Mouse (Mus musculus): ENCODE data around the gene Dip2b.
"Not testable (repeated sequence)": the region's sequence is repeated elsewhere in the genome, so short reads cannot be mapped to it uniquely, and the experiment has no call there.

Gene Dip2b

DNA sequence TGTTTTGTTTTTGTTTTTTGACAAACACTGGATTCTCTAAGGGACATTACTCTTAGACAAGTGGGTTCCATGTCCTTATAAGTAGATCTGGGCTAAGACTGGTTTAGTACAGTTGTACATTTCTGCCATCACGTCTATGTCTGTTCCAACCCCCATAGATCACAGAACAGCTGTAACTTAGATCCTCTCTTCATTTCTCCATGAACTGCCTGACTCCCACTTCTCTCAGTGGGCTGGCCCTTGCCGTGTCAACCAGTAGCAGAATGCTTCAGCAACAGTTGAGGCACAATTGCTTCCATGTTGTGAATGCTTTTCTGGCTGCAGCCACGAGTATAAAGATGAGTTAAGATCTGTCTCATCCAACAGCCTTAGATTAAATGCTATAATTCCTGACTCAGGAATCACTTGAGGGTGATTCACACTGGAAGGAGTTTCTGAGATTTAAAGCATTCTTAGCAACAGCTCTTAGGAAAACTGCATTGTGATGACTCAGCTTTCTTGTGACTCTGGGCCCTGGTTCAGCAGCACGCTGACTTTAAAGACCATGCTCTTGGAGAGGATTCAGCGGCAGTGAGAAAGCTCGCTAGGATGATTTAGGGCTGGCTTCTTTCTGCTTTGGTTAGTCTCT lies 212.8 kb downstream of the Dip2b start:
- in situ Hi-C loops (cut with MboI, MseI): no loop called here

DNA sequence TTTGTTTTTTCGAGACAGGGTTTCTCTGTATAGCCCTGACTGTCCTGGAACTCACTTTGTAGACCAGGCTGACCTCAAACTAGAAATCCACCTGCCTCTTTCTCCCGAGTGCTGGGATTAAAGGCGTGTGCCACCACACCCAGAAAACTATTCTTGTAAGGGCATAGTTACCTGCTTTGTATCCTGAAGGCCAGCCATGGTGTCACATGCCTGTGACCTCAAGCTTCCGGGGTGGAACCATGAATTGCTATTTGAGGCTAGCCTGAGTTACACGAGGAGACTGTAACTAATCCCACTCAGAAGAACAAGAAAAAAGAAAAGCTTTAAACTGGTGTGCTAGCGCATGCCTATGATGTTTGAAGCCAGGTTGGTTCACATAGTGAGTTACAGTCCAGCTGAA lies 217.9 kb downstream of the Dip2b start:
- in situ Hi-C loops (cut with MboI, MseI): no loop called here

DNA sequence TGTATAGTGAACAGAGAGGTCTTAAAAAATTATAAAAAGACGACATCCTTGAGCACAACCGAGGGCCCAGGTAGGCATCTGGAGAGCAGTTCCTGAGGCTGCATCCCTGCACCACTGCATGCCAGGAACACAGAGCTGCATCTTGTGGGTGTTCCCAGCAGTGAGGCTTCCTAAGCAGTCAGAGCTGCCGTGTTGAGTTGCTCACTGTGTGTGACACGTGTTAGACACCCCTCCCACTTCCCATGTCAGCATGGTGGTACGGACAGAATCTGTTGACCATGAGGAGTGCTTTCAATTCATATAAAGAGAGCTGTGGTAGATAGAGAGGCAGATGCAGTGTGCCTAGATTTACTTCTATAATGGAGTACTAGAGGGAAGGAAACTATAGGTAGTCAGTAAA lies 218.8 kb downstream of the Dip2b start:
- in situ Hi-C loops (cut with MboI, MseI): no loop called here

DNA sequence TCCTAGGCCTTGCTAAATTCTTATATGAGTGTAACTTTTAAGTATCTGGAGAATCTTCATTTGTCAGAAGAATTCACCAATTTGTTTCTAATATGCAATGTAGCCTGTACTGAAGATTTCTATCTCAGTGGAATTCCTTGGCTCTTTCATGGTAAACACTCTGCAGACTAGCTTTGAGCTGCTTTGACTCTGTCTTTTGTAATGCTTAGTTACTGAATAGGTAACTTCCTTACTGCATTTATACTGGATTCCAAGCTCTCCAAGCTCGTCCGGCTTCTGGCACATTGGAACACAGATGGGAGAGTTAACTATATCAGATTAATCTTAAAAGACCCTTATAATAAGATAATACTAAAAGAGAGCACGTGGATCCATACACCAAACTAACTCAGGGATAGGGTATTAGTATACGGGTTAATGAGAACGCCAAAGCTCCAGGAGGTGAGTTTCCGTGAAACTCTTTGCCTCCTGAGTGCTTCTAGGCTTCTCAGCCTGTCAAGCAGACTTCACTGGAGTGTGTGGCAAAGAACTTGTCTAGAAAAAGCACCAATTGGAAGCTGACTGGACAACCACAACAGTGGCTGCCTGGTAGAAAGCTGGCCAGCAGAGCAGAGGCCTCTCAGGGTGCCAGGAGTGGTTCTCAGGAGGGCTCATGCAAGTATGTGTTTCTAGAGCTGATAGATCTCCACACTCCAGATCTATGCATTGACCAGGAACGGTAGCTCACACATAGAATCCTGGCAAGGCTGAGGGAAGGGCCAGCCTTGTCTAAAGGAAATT lies 220.4 kb downstream of the Dip2b start:
- in situ Hi-C loops (cut with MboI, MseI): no loop called here

DNA sequence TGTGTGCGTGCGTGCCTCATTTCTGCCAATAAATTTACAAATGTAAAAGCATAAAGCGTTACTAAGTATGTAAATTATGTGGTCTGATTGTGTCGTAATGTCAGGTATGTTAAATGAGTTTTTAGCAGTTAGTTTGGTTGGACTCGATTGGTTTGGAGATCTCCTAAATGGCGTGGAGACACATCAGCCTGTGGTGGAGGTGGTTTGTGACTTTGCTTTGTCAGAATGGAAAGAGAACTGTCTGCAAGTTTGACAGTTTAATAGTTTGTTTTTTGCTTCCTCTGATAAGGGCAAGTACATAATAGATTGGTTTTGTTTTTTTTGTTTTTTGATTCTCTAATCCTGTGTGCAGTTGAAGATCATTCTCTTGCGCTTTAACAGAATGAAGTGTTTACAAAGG lies 221.9 kb downstream of the Dip2b start:
- in situ Hi-C loops (cut with MboI, MseI): not testable (repeated sequence)

DNA sequence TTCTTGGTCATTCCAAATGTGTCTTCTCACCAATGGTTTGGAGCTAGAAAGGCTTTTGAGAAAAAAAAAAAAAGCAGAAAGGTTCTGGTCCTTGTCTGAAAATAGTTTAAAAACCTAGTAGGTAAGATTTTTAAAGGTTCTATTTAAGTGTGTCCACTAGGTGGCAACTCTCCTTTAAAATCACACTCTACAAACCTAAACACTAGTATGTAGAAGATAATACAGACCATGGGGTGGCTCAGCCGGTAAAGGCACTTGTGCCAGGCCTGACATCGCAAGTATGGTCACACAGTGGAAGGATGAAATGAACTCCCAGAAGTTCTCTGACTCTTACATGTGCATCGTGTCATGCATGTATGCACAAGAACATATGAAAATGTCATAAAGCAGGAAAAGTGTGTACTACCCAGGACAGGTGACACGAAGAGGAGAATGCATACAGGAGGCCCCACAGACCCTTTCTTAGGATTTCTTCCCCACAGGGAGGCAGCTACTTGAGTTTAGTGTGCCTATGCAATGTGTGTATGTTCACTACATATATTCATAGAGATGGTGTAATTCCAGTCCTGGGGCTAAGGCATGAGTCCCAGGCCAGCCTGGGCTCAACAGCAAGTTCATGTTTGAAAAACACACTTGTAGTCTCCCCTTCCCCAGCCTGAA lies 224.9 kb downstream of the Dip2b start:
- in situ Hi-C loops (cut with MboI, MseI): no loop called here

DNA sequence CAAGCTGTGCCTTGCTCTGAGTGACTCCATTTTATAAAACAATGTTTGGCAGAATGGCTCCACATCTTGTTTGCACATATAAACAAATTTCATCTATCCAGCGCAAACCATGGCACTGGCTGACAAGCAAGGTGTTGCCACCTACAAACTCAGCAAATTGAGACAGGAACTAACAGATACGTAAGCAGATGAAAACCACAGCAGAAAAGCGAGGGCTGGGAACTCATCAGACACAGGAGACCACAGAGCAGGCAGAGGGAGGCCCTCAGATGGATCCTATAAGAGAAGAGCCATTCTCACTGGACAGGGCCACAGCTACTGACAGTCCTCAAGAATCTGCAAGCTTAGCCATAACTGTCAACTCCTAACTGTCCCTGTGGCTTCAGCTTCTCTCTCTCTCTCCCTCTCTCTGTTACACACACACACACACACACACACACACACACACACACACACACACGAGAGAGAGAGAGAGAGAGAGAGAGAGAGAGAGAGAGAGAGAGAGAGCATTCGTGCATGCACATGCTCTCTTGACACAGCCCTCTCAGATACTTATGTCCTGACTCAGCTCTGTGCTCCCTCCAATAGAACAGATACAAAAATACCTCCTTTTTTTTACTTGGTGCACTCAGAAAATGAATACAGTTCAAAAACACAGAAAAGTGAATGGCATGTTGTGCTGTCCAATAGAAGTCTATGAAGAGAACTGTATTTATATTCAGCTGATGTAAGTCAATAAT lies 227.3 kb downstream of the Dip2b start:
- in situ Hi-C loops (cut with MboI, MseI): loop anchor here (5.0 kb wide), 1 partner anchor 1667 kb away; no protein-coding TSS in a partner anchor

DNA sequence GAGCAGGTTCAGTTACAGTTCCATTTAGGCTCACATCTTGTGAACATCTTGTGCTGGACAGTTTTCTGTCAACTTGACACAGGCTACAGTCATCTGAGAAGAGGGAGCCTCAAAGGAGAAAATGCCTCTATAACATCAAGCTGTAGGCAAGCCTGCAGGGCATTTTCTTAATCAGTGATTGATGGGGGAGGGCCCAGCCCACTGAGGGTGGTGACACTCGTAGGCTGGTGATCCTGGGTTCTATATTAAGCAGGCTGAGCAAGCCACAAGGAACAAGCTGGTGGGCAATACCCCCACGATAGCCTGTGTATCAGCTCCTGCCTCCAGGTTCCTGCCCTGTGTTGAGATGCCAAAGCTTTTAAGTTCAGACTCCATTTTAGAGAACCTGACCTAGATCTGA lies 230.5 kb downstream of the Dip2b start:
- in situ Hi-C loops (cut with MboI, MseI): loop anchor here (5.0 kb wide), 1 partner anchor 1663 kb away; no protein-coding TSS in a partner anchor
